Mouse (Mus musculus) right cerebral cortex, postnatal 36 days (tissue): ENCODE data around the gene Triobp.

Source experiments
- DNase-seq, 2 experiments: peaks; one replicate each; pipeline ENCODE4 v3.0.0; 2022; ENCODE audit warnings: low spot score in 2 of 2, mixed read lengths in 1 of 2

Gene Triobp

GRCm38 (mm10) chr15:78947657-78948056 lies at the start of gene Triobp:
Gene Triobp (plus strand): TSS chr15:78947724.
- DNase-seq, result peak; percentile 80 to 84

GRCm38 (mm10) chr15:78898507-78899001 lies 49.0 kb upstream of the Triobp start:
- no peak for DNase-seq

GRCm38 (mm10) chr15:78899409-78899739 lies 48.1 kb upstream of the Triobp start, which contains the start of gene Gm49510:
Gene Gm49510 (plus strand): TSS chr15:78899667.
- no peak for DNase-seq

DNA sequence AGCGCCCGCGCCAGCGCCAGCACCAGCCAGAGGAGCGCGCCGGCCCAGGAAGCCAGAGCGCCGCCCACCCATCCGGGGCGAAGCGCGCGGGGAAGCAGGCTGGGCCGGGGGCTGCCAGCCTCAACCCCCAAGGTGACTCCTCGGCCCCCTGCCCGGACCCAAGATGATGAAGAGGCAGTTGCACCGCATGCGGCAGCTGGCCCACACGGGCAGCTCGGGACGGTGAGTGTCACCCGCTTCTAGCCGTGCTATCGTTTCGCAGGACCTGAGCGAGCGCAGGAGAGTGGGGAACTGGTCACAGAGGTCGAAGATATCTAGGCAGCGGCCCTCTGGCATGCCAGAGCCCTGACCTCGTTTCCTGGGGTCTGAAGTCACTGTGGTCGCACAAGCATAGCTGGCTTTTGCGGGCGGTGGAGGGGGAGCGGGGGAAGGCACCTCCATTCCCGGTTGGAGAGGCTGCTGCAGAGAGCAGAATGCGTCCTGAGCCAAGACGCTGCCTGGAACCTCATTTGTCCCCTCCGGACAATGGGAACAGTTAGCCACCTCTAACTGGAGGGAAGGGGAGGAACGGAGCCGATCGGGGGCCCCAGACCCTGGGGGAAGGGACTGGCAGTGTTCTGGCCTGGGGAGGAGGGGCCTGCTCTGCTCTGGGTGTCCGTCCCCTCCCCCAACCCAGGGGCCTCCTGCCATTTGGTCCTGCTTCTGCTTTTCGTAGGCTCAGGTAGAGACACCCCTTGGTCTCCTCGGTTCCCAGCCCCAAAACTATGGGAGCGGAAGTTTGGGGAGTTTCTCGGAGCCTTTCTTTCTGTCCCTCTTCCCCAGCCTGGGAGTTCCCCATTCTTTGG lies 47.6 kb upstream of the Triobp start, which contains the start of gene Sh3bp1:
Sh3bp1 (plus strand) TSS at position 29 of the 845 bp plus-strand sequence.
- DNase-seq, result peak in 1 of 2 experiments; percentile 30

- DNase-seq, result no peak
Measured at GRCm38 (mm10) chr15:78900585-78901421, 46.7 kb upstream of the Triobp start.

- no peak for DNase-seq
Measured at GRCm38 (mm10) chr15:78901422-78901789, 46.1 kb upstream of the Triobp start.

GRCm38 (mm10) chr15:78903243-78903642 lies 44.3 kb upstream of the Triobp start:
- DNase-seq, result peak in 1 of 2 experiments; percentile 57

DNA sequence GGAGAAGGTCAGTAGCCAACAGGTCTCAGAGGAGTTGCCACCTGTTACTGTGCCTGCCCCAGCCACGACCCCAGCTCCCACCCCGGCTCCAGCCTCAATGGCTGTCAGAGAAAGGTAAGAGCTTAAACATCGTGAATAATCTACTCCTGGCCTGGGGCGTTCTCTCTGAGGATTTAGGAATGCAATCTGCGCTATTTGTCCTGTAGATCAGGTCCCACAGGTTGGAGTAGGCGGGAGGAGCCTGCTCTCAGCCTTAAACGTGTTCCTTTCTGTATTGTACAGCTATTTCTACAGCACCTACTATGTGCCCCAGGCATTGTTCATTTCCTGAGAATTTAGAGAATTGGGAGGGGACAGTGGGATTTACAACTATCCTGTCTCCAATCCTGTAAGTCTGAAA lies 39.1 kb upstream of the Triobp start:
- no peak for DNase-seq

DNA sequence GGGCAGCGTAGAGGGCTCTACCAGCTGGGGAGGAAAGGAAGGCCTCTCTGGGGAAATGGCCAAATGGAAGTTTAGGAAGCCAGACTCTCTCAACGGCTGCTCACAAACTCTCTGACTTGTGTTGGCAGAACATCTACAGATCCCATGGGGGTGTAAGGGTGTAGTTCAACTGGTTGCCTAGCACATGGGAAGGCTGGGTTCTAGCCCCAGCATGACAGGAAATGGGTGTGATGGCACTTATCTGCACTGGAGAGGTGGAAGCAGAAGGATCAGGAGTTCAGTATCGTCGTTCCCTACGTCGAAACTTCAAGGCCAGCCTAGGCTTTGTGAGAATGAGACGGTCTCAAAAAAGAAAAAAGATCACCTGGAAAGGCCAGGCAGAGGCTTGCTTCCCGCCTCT lies 38.5 kb upstream of the Triobp start:
- DNase-seq, result no peak

DNA sequence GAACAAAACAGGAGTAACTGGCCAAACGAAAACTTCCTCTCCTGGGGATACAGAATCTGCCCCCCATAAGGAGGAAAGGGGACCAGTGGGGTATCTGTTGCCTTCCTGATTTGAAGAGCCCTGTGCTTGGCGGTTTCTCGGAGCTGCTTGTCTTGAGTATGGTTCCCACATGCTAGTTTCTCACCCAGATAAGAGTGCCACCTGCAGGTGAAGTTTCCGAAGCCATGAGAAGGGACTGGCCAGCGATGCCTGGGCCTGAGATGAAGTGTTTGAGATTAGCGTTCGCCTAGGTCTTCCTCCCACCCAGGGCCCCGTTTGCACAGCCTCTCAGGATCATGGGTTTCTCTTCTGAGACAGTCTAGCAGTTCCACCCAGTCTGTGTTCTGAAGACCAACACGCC lies 35.5 kb upstream of the Triobp start:
- DNase-seq, result no peak

- DNase-seq, result peak; percentile 97 to 98
Measured at GRCm38 (mm10) chr15:78913632-78914090, 33.9 kb upstream of the Triobp start, which contains the start of gene Pdxp. Gene Pdxp (plus strand): TSS chr15:78913919.

DNA sequence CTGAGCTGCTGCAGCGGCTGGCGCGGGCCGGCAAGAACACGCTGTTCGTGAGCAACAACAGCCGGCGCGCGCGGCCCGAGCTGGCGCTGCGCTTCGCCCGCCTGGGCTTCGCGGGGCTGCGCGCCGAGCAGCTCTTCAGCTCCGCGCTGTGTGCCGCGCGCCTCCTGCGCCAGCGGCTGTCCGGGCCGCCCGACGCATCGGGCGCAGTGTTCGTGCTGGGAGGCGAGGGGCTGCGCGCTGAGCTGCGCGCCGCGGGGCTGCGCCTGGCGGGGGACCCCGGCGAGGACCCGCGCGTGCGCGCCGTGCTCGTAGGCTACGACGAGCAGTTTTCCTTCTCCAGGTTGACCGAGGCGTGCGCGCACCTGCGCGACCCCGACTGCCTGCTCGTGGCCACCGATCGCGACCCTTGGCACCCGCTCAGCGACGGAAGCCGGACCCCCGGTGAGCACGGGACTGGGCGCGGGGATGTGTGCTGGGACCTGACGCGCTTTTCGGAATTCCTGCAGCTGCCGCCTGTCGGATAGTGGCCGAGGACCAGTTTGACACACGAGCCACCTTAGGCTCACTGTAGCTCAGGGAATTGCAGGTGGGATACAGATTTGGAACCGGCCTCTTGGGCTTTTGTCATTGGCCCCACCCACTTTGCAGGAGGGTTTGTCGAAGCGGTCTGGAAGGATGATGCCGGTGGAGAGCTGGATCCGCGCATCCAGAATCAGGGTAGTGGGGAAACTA lies 33.3 kb upstream of the Triobp start:
- DNase-seq, result peak; percentile 39 to 42

- DNase-seq, result no peak
Measured at GRCm38 (mm10) chr15:78914823-78915659, 32.5 kb upstream of the Triobp start.

- DNase-seq, result peak; percentile 64 to 78
Measured at GRCm38 (mm10) chr15:78915660-78916017, 31.9 kb upstream of the Triobp start.

- peak in 1 of 2 experiments; percentile 45 for DNase-seq
Measured at GRCm38 (mm10) chr15:78916052-78916826, 31.3 kb upstream of the Triobp start.

DNA sequence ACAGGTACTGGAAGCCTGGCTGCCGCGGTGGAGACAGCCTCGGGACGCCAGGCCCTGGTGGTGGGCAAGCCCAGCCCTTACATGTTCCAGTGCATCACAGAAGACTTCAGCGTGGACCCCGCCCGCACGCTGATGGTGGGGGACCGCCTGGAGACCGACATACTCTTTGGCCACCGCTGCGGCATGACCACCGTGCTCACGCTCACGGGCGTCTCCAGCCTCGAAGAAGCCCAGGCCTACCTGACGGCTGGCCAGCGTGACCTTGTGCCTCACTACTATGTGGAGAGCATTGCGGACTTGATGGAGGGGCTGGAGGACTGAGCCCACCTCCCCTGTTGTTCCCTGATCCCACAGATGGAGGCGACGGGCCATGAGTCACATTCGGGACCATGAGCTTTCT lies 29.4 kb upstream of the Triobp start:
- DNase-seq, result no peak

GRCm38 (mm10) chr15:78919914-78920313 lies 27.6 kb upstream of the Triobp start:
- DNase-seq, result no peak

DNA sequence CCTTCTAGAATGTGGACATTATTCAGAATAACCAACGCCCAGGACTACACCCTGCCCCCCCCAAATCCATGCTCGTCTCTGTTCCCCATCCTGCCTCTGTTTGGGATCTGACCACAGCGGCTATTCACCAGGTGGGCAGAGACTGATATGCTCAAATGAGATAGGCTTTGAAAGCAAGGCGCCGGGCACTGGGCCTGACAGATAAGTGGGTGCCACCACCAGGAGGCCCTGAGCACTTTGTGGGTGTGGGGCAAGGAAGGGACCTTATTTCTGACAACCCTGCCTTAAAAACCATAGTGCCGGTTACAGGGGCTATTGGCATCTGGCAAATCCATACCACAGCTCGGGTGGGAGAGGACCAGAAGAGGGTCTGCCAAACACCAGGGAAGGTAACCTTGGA lies 24.8 kb upstream of the Triobp start:
- DNase-seq, result no peak

DNA sequence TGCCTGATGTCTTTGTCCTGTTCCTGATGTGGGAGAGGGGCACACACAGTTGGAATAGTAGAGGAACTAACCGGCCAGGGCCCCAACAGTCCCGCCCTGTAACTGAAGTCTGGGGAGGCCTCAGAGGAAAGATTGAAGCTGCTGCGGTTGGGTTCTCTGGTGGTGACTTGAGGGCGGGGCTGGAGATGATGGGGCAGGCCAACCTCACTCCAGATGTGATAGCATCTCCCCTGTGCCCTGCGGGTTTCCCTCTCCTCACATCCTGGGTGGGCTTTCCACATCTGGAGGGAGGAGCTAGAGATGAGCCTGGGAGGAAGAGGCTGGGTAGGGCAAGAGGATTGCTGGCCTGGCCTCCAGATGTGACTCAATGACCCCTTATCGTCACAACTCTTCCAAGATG lies 23.9 kb upstream of the Triobp start:
- DNase-seq, result no peak

DNA sequence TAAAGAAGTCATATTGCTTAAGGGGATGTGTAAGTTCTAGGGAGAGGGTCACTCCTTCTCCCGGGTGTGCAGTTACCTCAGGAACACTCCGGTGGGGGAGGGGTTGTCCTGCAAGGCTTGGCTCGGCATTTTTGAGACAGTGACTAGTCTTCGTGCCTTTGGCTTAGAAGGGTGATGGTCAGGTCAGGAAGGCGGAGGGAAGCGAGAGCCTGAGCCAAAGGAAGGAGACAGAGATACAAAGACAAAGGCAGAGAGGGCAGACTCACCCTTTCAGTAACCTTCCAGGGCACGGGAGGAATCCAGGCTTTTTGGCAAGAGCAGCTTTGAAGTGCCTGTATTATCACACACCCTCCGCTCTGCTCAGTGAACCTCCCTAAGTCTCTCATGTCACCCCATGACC lies 22.4 kb upstream of the Triobp start:
- DNase-seq, result no peak
